Mouse (Mus musculus) lung, postnatal 0 days (tissue): ENCODE results near the gene Thap4. TPM values are rescaled to one million over a fixed set of nuclear protein-coding genes. Genes with fewer than 3 reads are reported as not detected.
"Not testable (repeated sequence)": the region's sequence is repeated elsewhere in the genome, so short reads cannot be mapped to it uniquely, and the experiment has no call there.

Source experiments
- ATAC-seq: fragments of 200-750 bp; cut with Nextera tagmentation; 2 replicates; pipeline ENCODE4 v1.8.0; 2017; ENCODE audit warnings: moderate library complexity
- DNase-seq: peaks from one replicate; pipeline ENCODE4 v3.0.0-alpha.2; 2016; ENCODE audit warnings: low spot score
- H3K27ac ChIP-seq: fragments of 300-500 bp; sonication (generic); 2 replicates; pipeline ENCODE4 v1.5.1; 2014; ENCODE audit warnings: antibody characterized with exemption, mild to moderate bottlenecking, low read length, mixed read lengths
- H3K27me3 ChIP-seq: fragments of 300-500 bp; sonication (generic); replicated peaks from 2 replicates; pipeline ENCODE4 v1.6.1; 2014; ENCODE audit warnings: low read length, mixed read lengths; ENCODE audit not compliant: insufficient read depth
- H3K36me3 ChIP-seq: fragments of 300-500 bp; sonication (generic); 2 replicates; pipeline ENCODE4 v1.6.1; 2014; ENCODE audit warnings: low read length, mixed read lengths; ENCODE audit not compliant: insufficient read depth
- H3K4me1 ChIP-seq: fragments of 300-500 bp; sonication (generic); 2 replicates; pipeline ENCODE4 v1.6.1; 2014; ENCODE audit warnings: antibody characterized with exemption, low read depth, low read length, mixed read lengths; ENCODE audit not compliant: insufficient read depth
- H3K4me2 ChIP-seq: fragments of 300-500 bp; sonication (generic); replicated peaks from 2 replicates; pipeline ENCODE4 v1.6.1; 2014; ENCODE audit warnings: low read depth, mild to moderate bottlenecking, low read length, moderate library complexity, mixed read lengths
- H3K4me3 ChIP-seq: fragments of 300-500 bp; sonication (generic); 2 replicates; pipeline ENCODE4 v1.5.1; 2014; ENCODE audit warnings: low read depth, low read length
- H3K9ac ChIP-seq: fragments of 300-500 bp; sonication (generic); replicated peaks from 2 replicates; pipeline ENCODE4 v1.6.1; 2014; ENCODE audit warnings: low read depth, mild to moderate bottlenecking
- H3K9me3 ChIP-seq: fragments of 300-500 bp; sonication (generic); 2 replicates; pipeline ENCODE4 v1.6.1; 2016; ENCODE audit warnings: low read length, mixed read lengths
- CTCF ChIP-seq: IDR thresholded peaks from 2 replicates; pipeline ENCODE4 v1.5.1; 2016; ENCODE audit warnings: antibody characterized with exemption, mild to moderate bottlenecking
- EP300 ChIP-seq: IDR thresholded peaks from 2 replicates; pipeline ENCODE4 v1.6.1; 2016; ENCODE audit warnings: antibody characterized with exemption, mild to moderate bottlenecking, control low read depth
- WGBS: fragments of 180-500 bp; shearing (Covaris S2); extraction: QIAGEN DNeasy Blood & Tissue Kit; methylation state at CpG from one replicate; pipeline ENCODE4 v1.1.7; 2014; 5-methylcytosine and 5-hydroxymethylcytosine counted together
- polyA plus RNA-seq: library from polyadenylated mRNA; unstranded; fragments of >200 nt; fragmentation: Nextera tagmentation; extraction: Ambion mirVana; gene quantifications from 2 replicates; pipeline ENCODE4 v1.2.1, GENCODE M21; 2015

Gene Thap4
- polyA plus RNA-seq, 1 experiment from 2014 or later = 34.4 TPM

- DNase-seq (no peak), ATAC-seq (no peak)
- no peak for TF ChIP-seq CTCF
- no peak overlapping the region for H3K27ac ChIP-seq
- 80% methylated on average over 9 of the region's 9 CpGs for WGBS
- H3K4me1 ChIP-seq = no peaks in the 10 kb centered on the region
- H3K9me3 ChIP-seq = no peaks in the 10 kb centered on the region
- H3K4me3 ChIP-seq = no peak overlapping the region
- no peaks in the 10 kb centered on the region for H3K27me3 ChIP-seq
- no peak overlapping the region for H3K4me2 ChIP-seq
- 0 out of 2 replicates have a peak, but pooled peaks cover 7% of the 10 kb centered on the region for H3K36me3 ChIP-seq
- H3K9ac ChIP-seq = no peak overlapping the region
Measured at GRCm38 (mm10) chr1:93764871-93765591, 10.4 kb upstream of the Thap4 start.

DNA sequence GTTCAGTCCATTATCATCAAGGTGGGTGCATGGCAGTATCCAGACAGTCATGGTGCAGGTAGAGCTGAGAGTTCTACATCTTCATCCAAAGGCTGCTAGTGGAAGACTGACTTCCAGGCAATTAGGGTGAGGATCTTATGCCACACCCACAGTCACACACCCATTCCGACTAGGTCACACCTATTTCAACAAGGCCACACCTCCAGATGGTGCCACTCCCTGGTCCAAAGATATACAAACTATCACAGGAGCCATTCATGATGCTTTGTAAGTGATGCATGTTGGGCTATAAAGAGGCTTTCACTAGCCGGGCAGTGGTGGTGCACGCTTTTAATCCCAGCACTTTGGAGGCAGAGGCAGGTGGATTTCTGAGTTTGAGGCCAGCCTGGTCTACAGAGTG is 8.9 kb upstream of the Thap4 start:
- WGBS = 90% methylated on average over 3 of the region's 3 CpGs
- H3K4me1 ChIP-seq = not testable (repeated sequence)

DNA sequence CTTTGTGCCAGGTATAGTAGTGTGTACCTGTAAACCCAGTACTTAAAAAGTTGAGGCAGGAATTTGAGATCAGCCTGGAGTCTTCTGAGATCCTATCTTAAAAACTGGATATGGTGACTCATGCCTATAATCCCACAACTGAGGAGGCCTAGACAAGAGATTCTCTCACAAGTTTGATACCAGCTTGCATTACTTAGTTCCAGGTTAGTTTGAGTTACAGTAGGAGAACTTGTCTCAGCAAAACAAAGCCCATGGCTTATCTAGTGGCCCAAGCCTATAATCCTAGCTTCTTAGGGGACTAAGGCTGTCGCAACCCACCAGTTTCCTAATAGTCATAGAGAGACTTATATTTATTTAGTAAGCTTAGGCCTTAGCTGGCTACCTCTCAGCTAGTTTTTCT is 5.4 kb upstream of the Thap4 start:
- Histone ChIP-seq H3K9ac (no peak overlapping the region), H3K4me2 (no peak overlapping the region), H3K4me3 (no peak overlapping the region), H3K4me1 (peaks cover 3% of the 10 kb centered on the region; the same call in 1 of the 2 replicates), H3K9me3 (no peaks in the 10 kb centered on the region), H3K27me3 (no peaks in the 10 kb centered on the region), H3K36me3 (no peaks in the 10 kb centered on the region), H3K27ac (no peak overlapping the region)
- no peak for DNase-seq
- WGBS = 96% methylated on average over 1 of the region's 1 CpGs
- no peak for TF ChIP-seq EP300
- TF ChIP-seq CTCF = no peak
- ATAC-seq = no peak

More for the DNA sequence above, 8.9 kb upstream of the Thap4 start:
- ATAC-seq, DNase-seq, H3K4me2 ChIP-seq, H3K9me3 ChIP-seq, H3K36me3 ChIP-seq, H3K9ac ChIP-seq, H3K27me3 ChIP-seq, H3K27ac ChIP-seq, H3K4me3 ChIP-seq: not testable (repeated sequence)

GRCm38 (mm10) chr1:93756154-93756553 is 1.5 kb upstream of the Thap4 start:
- TF ChIP-seq EP300 (no peak), CTCF (no peak)
- ATAC-seq (no peak), DNase-seq (no peak)
- H3K27me3 ChIP-seq = no peaks in the 10 kb centered on the region
- H3K36me3 ChIP-seq = no peaks in the 10 kb centered on the region
- H3K4me2 ChIP-seq = no peak overlapping the region
- no peak overlapping the region for H3K4me3 ChIP-seq
- H3K4me1 ChIP-seq = peaks cover 3% of the 10 kb centered on the region; the same call in 1 of the 2 replicates
- H3K9ac ChIP-seq = no peak overlapping the region
- no peaks in the 10 kb centered on the region for H3K9me3 ChIP-seq
- no peak overlapping the region for H3K27ac ChIP-seq

DNA sequence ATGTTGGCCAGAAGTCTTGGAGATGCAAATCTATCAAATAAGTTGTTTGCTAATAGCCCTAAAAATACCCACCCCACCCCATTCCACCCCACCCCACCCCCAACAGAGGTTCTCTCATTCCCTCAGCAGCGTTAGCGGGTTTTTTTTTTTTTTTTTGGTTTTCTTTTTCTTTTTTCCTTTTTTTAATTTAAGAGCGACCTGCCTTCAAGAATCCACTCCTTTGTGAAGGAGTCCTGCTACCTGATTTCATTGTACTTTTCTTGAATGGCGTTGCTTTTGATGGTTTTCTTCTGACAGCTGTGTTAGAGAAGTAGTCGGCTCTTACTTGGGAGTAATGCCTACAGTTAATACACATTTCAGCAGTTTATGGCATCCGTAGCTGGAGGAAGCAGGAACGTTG is 954 bp upstream of the Thap4 start:
- 17% methylated on average over 7 of the region's 7 CpGs for WGBS
- H3K27ac ChIP-seq = peak overlapping the region; percentile 91; the same call in 1 of the 2 replicates

DNA sequence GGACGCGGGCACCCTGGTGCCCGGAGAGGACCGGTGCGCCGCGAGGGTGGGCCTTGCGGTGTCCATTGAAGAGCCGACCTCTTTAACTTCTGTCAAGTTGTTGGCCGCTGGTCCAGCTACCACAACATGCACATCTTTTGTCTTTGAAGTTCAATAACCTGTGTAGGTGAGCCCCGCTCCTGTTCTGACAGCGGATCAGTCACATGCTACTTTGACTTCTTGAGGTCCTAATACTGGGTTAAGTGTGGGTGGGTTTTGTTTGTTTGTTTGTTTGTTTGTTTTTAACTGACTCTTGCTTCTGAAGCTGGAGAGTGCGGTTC is 587 bp upstream of the Thap4 start:
- no peaks in the 10 kb centered on the region for H3K27me3 ChIP-seq
- H3K9ac ChIP-seq = peak overlapping the region; percentile 84
- H3K4me3 ChIP-seq = peak overlapping the region; percentile 97
- H3K36me3 ChIP-seq = 0 out of 2 replicates have a peak, but pooled peaks cover 2% of the 10 kb centered on the region
- no peak for TF ChIP-seq EP300
- TF ChIP-seq CTCF = no peak
- ATAC-seq (no peak), DNase-seq (no peak)
- H3K27ac ChIP-seq = peak overlapping the region; percentile 91
- peak overlapping the region; percentile 85 for H3K4me2 ChIP-seq
- under 1% methylated on average over 13 of the region's 13 CpGs for WGBS
- H3K9me3 ChIP-seq = no peaks in the 10 kb centered on the region
- H3K4me1 ChIP-seq = peaks cover 3% of the 10 kb centered on the region; the same call in 1 of the 2 replicates

More for the DNA sequence above, 954 bp upstream of the Thap4 start:
- H3K9ac ChIP-seq = peak overlapping the region; percentile 84; the same call in 1 of the 2 replicates
- H3K4me2 ChIP-seq = peak overlapping the region; percentile 85
- no peak for DNase-seq
- H3K4me1 ChIP-seq = peaks cover 3% of the 10 kb centered on the region; the same call in 1 of the 2 replicates
- H3K4me3 ChIP-seq = peak overlapping the region; percentile 97
- no peaks in the 10 kb centered on the region for H3K9me3 ChIP-seq
- H3K27me3 ChIP-seq = no peaks in the 10 kb centered on the region
- TF ChIP-seq CTCF (no peak), EP300 (no peak)
- no peak for ATAC-seq
- H3K36me3 ChIP-seq = no peaks in the 10 kb centered on the region
